Mouse (Mus musculus) liver, embryonic 14.5 days (tissue): Measurements from ENCODE around the gene Ankrd33. TPM values are rescaled to one million over a fixed set of nuclear protein-coding genes. Genes with fewer than 3 reads are reported as not detected.
A peak's percentile ranks its signal among the peaks of the same experiment; 100 is the strongest.

ENCODE experiments used
- ATAC-seq: fragments of 200-750 bp; cut with Nextera tagmentation; 2 replicates; pipeline ENCODE4 v1.8.0; 2017; ENCODE audit warnings: moderate number of reproducible peaks, mild to moderate bottlenecking, moderate library complexity; ENCODE audit not compliant: insufficient read depth
- DNase-seq, 3 experiments: peaks; one replicate each; pipeline ENCODE4 v3.0.0-alpha.2; 2012 to 2013; ENCODE audit warnings: low read depth in 3 of 3, low spot score in 3 of 3
- H3K27ac ChIP-seq: fragments of 300-500 bp; sonication (generic); 2 replicates; pipeline ENCODE4 v1.5.1; 2014; ENCODE audit warnings: moderate library complexity, mild to moderate bottlenecking, control low read depth, inconsistent platforms
- H3K27me3 ChIP-seq: fragments of 300-500 bp; sonication (generic); 2 replicates; pipeline ENCODE4 v1.6.1; 2014; ENCODE audit warnings: mild to moderate bottlenecking, low read length, moderate library complexity; ENCODE audit not compliant: control insufficient read depth, insufficient read depth
- H3K36me3 ChIP-seq: fragments of 300-500 bp; sonication (generic); replicated peaks from 2 replicates; pipeline ENCODE4 v1.6.1; 2014; ENCODE audit warnings: low read depth; ENCODE audit not compliant: control insufficient read depth, insufficient read depth
- H3K4me1 ChIP-seq, 2 experiments: fragments of 200-500 bp in 1 of 2; fragments of 300-500 bp in 1 of 2; sonication (generic) in 1 of 2; replicated peaks; 2 replicates each; pipeline ENCODE4 v1.6.1; 2012 to 2014; ENCODE audit warnings: antibody characterized with exemption in 1 of 2, inconsistent platforms in 1 of 2, low read length in 1 of 2; ENCODE audit not compliant: control insufficient read depth in 2 of 2, insufficient read depth in 2 of 2
- H3K4me2 ChIP-seq: fragments of 300-500 bp; sonication (generic); 2 replicates; pipeline ENCODE4 v1.6.1; 2014; ENCODE audit warnings: low read depth, mild to moderate bottlenecking, control low read depth, moderate library complexity
- H3K4me3 ChIP-seq, 2 experiments: fragments of 200-500 bp in 1 of 2; fragments of 300-500 bp in 1 of 2; sonication (generic) in 1 of 2; 2 replicates each; pipeline ENCODE4 v1.5.1; 2012 to 2014; ENCODE audit warnings: low read depth in 2 of 2, low read length in 2 of 2, mild to moderate bottlenecking in 2 of 2, control low read depth in 1 of 2, inconsistent platforms in 1 of 2, moderate library complexity in 1 of 2; ENCODE audit not compliant: insufficient read depth in 1 of 2
- H3K9ac ChIP-seq: fragments of 300-500 bp; sonication (generic); replicated peaks from 2 replicates; pipeline ENCODE4 v1.6.1; 2014; ENCODE audit warnings: mild to moderate bottlenecking, control low read depth, moderate library complexity
- H3K9me3 ChIP-seq: fragments of 300-500 bp; sonication (generic); 2 replicates; pipeline ENCODE4 v1.6.1; 2016; ENCODE audit warnings: low read length, mixed read lengths; ENCODE audit not compliant: control insufficient read depth
- CTCF ChIP-seq: IDR thresholded peaks from 2 replicates; pipeline ENCODE4 v1.5.1; 2016; ENCODE audit warnings: antibody characterized with exemption, low read depth, control low read depth
- EP300 ChIP-seq: IDR thresholded peaks from 2 replicates; pipeline ENCODE4 v1.6.1; 2016; ENCODE audit warnings: antibody characterized with exemption, low read depth
- WGBS: fragments of 180-500 bp; shearing (Covaris S2); extraction: QIAGEN DNeasy Blood & Tissue Kit; methylation state at CpG from one replicate; pipeline ENCODE4 v1.1.7; 2014; ENCODE audit not compliant: insufficient replicate concordance; 5-methylcytosine and 5-hydroxymethylcytosine counted together
- polyA plus RNA-seq, 2 experiments: library from polyadenylated mRNA; depleted of rRNA in 1 of 2; stranded (reverse) in 1 of 2; unstranded in 1 of 2; fragments of >200 nt; fragmentation: Nextera tagmentation in 1 of 2; extraction: Ambion mirVana in 1 of 2; gene quantifications; 2 replicates each; pipeline versions ENCODE4 v1.2.1 to v1.2.3; 2012 to 2014

The Ankrd33 gene
- polyA plus RNA-seq, 2 experiments: not detected

- no peak overlapping the region for H3K9ac ChIP-seq
- H3K4me3 ChIP-seq: no peak overlapping the region
- no peaks in the 10 kb centered on the region for H3K9me3 ChIP-seq
- peaks cover 9 to 23% of the 10 kb centered on the region in 2 experiments for H3K4me1 ChIP-seq
- no peak for ATAC-seq
- DNase-seq: no peak
- peak overlapping the region; percentile 30 for H3K4me2 ChIP-seq
- no peaks in the 10 kb centered on the region for H3K36me3 ChIP-seq
- no peaks in the 10 kb centered on the region; the same call in 1 of the 2 replicates for H3K27me3 ChIP-seq
- TF ChIP-seq CTCF (no peak), EP300 (no peak)
- WGBS: 18% methylated on average over 15 of the region's 15 CpGs
- H3K27ac ChIP-seq: no peak overlapping the region
Observed at GRCm38 (mm10) chr15:101146100-101146965, 30.8 kb downstream of the Ankrd33 start.

DNA sequence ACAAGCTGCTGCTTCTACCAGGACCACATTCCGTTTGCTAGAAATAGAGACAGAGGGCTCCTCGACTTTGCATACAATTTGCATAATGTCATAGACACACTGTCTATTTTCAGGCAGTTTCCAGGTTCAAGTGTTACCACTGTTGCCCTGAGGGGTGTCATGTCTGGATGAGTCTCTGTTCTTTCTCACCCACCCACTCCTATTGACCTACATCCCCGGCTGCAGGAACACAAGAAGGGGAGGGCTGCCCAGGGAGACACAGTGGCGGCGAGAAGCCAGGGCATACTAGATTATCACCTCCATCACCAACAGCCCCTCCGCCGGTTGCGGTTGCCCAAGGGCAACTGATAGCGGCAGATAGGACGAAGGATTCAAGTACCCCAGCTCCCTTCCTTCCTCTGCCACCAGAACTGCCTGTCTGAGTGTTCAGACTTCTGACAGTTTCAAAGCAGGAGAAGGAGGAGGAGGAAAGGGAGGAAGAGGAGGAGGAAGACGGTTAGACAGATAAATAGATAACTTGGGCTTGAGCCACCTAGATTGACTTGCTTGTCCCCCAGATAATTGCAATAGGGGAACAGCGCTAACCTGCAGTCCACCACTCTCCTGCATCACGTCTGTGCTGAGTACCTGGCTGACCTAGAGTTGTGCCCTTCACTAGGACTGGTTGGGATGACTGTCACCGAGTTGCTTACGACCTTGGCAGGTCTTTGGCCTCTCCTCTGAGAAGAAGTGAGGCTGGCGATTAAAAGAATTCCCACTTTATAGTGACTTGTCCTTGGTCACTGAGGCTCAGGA lies 31.8 kb downstream of the Ankrd33 start:
- ATAC-seq: no peak

DNA sequence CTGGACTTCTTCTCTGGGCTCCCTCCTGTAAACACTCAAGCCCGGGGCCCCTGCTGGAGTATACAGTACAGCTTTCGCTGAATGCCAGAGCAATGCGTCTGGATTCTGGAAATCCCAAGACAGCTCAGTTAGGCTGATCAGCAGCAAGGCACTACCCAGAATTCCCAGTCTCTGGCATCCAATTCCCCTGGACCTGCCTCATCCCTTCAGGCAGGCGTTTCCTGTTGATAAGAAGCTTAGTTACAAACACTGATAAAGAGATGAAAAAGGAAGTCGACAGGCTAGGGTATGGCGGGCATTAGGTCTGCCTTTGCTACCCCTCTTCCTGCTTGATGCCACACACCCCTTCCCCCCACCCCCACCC lies 32.3 kb downstream of the Ankrd33 start:
- Histone ChIP-seq H3K36me3 (no peaks in the 10 kb centered on the region), H3K4me1 (peaks cover 9 to 21% of the 10 kb centered on the region in 2 experiments), H3K27me3 (no peaks in the 10 kb centered on the region; the same call in 1 of the 2 replicates), H3K9ac (no peak overlapping the region), H3K9me3 (no peaks in the 10 kb centered on the region), H3K4me2 (peak overlapping the region; percentile 11; the same call in 1 of the 2 replicates), H3K27ac (no peak overlapping the region), H3K4me3 (no peak overlapping the region)
- DNase-seq (no peak), ATAC-seq (no peak)
- WGBS: 5% methylated on average over 6 of the region's 6 CpGs
- TF ChIP-seq EP300: no peak
- no peak for TF ChIP-seq CTCF

More for the DNA sequence above, 31.8 kb downstream of the Ankrd33 start:
- DNase-seq: no peak
- WGBS: 9% methylated on average over 16 of the region's 16 CpGs
- H3K4me3 ChIP-seq: no peak overlapping the region
- TF ChIP-seq EP300 (no peak), CTCF (no peak)
- no peaks in the 10 kb centered on the region; the same call in 1 of the 2 replicates for H3K27me3 ChIP-seq
- H3K27ac ChIP-seq: no peak overlapping the region
- peaks cover 9 to 21% of the 10 kb centered on the region in 2 experiments for H3K4me1 ChIP-seq
- no peak overlapping the region for H3K9ac ChIP-seq
- no peaks in the 10 kb centered on the region for H3K36me3 ChIP-seq
- H3K4me2 ChIP-seq: peak overlapping the region; percentile 18
- no peaks in the 10 kb centered on the region for H3K9me3 ChIP-seq

GRCm38 (mm10) chr15:101148604-101149003 lies 33.0 kb downstream of the Ankrd33 start:
- 34% methylated on average over 6 of the region's 6 CpGs for WGBS
- no peak for TF ChIP-seq CTCF
- TF ChIP-seq EP300: no peak
- Histone ChIP-seq H3K9me3 (no peaks in the 10 kb centered on the region), H3K4me1 (peaks cover 9 to 21% of the 10 kb centered on the region in 2 experiments), H3K4me3 (no peak overlapping the region), H3K4me2 (no peak overlapping the region), H3K36me3 (no peaks in the 10 kb centered on the region), H3K27ac (no peak overlapping the region), H3K27me3 (no peaks in the 10 kb centered on the region; the same call in 1 of the 2 replicates), H3K9ac (no peak overlapping the region)
- no peak for ATAC-seq
- no peak for DNase-seq
